Mouse (Mus musculus): Measurements from ENCODE around the gene Gnas.

The Gnas gene

DNA sequence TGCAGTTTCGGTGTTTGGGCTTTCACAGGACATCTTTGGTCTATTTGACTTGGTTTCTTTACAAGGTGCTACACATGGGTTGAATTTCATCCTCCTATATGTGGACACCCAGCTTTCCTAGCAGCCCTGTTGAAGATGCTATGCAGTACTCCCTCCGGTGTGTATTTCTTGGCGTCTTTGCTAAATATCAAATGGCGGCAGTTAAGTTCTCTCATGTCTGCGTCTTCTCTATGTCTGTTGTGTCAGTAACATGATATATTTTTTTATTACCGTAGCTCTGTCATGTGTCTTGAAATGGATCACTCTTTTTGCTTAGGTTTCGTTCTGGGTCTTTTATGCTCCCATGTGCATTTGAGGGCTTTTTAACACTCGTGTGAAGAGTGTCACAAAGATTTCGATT lies 96.9 kb downstream of the Gnas start:
- no peak for DNase-seq

- DNase-seq: no peak
Observed at GRCm38 (mm10) chr2:174391936-174392335, 107.8 kb downstream of the Gnas start.

GRCm38 (mm10) chr2:174392554-174392953 lies 108.4 kb downstream of the Gnas start:
- no peak for DNase-seq

GRCm38 (mm10) chr2:174393383-174393782 lies 109.3 kb downstream of the Gnas start:
- no peak for DNase-seq
